Mouse (Mus musculus) layer of hippocampus, adult 2 months (tissue): ENCODE measurements around the gene Pex11g. TPM values are rescaled to one million over a fixed set of nuclear protein-coding genes. Genes with fewer than 3 reads are reported as not detected.

ENCODE experiments used
- DNase-seq, 2 experiments: peaks; one replicate each; pipeline ENCODE4 v3.0.0; 2022; ENCODE audit warnings: low spot score in 2 of 2
- H3K27ac ChIP-seq: fragments of 200-600 bp; 2 replicates; pipeline ENCODE4 v1.8.1; 2022
- H3K4me3 ChIP-seq: fragments of 200-600 bp; 2 replicates; pipeline ENCODE4 v1.8.1; 2022; ENCODE audit warnings: mild to moderate bottlenecking
- CTCF ChIP-seq: fragments of 200-600 bp; conservative IDR thresholded peaks from 2 replicates; pipeline ENCODE4 v1.8.1; 2022; ENCODE audit warnings: antibody characterized with exemption, mild to moderate bottlenecking, moderate library complexity
- total RNA-seq, 2 experiments: library from RNA; stranded (reverse); gene quantifications; 2 replicates each; pipeline ENCODE4 v1.2.3; 2021

Gene Pex11g
- total RNA-seq, 2 experiments from 2014 or later = 0.32 to 0.95 TPM

DNA sequence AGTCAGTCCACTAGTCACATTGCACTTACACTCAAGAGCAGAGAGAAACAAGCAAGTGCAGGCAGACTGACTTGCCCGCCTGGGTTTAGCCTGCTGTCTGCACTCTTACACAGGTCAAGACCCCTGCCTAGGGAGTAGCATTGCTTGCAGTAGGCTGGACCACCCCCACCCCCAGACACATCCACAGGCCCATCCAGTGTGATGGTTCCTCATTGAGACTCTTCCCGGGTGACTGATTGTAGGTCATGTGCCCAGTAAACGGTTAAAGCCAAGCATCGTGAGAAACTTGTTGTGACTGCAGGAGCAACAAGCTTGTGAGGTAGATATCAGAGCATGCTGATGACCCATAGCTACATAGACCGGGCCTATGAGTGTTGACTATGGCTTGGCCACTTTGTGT lies 46.0 kb downstream of the Pex11g start:
- Histone ChIP-seq H3K27ac (no peak overlapping the region), H3K4me3 (no peak overlapping the region)
- DNase-seq = no peak
- TF ChIP-seq CTCF = no peak

DNA sequence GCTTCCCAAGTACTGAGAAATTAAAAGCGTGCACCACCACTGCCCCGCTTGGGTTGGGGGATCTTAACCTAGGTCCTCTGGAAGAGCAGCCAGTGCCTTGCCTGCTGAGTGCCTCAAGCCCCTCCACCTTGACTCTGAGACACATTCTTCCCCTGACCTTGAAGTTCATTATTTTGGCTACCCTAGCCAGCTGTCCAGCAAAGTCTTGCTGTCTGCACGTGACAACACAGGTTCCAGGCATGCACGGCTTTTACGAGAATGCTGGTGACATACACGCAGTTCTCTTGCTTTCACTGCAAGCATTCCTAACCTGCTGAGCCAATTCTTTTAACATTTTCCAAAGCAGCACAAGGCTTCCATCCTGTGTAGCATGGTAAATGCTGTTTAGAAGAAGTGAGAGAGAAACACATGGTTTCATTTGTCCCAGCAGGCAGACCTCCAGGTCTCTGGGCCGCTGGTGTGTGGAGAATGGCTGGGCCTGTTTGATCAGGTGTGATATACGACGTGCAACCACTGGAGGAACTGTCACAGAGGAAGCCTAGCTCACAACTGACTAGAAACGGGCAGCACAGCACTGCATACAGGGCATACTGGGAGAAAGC lies 47.3 kb downstream of the Pex11g start:
- TF ChIP-seq CTCF = no peak

DNA sequence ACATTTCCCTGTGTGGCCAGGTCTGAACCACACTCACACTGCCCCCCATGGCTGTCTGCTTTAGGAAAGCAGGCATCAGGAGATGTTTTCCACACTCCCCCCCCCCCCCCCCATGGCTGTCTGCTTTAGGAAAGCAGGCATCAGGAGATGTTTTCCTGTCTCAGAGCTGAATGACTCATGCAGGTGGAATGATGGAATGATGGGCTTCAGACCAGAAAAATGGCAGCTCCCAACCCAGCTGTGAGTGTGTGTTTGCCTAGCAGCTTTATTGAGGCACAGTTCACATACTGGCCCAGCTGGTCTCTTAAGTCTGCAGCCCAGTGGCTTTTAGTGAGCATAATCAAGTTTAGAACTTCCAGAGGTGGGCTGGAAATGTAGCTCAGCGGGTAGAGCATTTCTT lies 49.4 kb downstream of the Pex11g start:
- no peak for TF ChIP-seq CTCF
- DNase-seq = no peak

More for the DNA sequence above, 47.3 kb downstream of the Pex11g start:
- no peak for DNase-seq
- no peak overlapping the region for H3K27ac ChIP-seq
- no peak overlapping the region for H3K4me3 ChIP-seq

DNA sequence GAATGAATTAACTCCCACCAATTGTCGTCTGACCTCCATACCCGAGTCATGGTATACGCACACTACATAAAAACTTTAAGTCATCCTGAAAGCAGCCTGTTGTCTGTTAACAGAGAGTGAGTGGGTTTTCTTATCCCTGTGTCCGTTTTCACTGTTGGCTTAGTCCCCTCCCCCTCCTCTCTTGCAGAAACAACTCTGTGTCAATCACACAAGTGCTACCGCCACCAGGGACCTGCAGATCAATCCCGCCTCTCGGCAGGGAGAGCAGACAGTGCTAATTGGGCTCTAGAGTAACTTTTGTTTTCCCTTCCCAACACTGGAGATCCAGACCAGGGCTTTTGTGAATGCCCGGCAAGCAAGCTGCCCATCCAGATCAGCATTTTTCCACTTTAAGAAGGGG lies 50.0 kb downstream of the Pex11g start:
- Histone ChIP-seq H3K4me3 (no peak overlapping the region), H3K27ac (no peak overlapping the region)
- no peak for TF ChIP-seq CTCF
- DNase-seq = no peak

More for the DNA sequence above, 49.4 kb downstream of the Pex11g start:
- Histone ChIP-seq H3K4me3 (no peak overlapping the region), H3K27ac (no peak overlapping the region)

DNA sequence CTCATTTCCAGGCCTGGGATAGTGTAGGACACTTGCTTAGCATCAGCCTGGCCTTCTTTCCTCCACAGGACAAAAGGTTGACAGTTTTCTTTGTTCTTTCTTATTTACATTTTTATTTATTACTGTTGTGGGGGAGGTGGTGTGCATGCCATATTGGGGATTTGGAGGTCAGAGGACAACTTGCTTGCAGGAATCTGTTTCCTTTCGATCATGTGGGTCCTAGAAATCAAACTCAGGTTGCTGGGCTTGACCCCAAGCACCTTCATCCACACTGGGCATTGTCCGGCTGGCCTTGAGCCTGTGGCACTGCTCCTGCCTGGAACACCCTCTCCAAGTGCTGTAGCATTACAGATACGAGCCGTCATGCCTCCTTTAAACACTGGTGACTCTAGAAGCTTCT lies 50.6 kb downstream of the Pex11g start:
- DNase-seq = no peak
- no peak for TF ChIP-seq CTCF
- Histone ChIP-seq H3K4me3 (no peak overlapping the region), H3K27ac (no peak overlapping the region)

DNA sequence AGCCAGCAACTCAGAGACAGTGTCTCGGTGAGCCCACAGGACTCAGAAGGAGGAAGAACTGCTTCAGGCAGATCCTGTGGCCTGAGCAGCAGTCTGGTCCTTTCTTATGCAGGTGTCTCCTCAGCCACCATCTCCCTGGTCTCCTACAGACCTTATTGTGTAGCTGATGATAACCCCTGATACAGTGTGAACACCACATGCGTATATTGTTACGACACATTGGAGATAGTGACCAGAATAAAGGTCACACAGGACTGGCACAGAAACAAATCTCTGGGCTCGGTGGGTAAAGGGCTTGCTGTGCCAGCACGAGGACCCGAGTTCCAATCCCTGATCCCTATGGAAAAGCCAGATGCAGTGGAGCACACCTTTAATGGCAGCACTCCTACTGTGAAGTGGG lies 51.8 kb downstream of the Pex11g start:
- no peak overlapping the region for H3K27ac ChIP-seq
- TF ChIP-seq CTCF = no peak
- DNase-seq = no peak
- H3K4me3 ChIP-seq = no peak overlapping the region

DNA sequence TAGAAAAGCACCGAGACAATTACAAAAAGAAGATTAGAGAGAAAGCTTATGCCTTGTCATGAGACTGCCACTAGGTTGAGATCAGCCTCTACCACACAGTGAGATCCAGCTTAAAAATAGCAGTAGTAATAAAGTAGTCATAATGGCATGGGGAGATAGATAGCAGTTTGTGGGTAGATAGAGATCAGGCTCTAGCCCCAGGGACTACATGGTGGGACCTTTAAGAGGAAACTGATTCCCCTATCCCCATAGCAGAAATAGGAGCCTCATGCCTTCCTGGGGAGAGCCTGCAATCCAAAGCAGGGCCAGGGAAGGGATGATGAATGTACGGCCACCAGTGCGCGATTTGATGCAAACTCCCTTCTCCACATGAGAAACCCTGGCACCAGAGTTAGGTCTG lies 52.2 kb downstream of the Pex11g start:
- H3K27ac ChIP-seq = no peak overlapping the region
- DNase-seq = no peak
- TF ChIP-seq CTCF = no peak
- H3K4me3 ChIP-seq = no peak overlapping the region

DNA sequence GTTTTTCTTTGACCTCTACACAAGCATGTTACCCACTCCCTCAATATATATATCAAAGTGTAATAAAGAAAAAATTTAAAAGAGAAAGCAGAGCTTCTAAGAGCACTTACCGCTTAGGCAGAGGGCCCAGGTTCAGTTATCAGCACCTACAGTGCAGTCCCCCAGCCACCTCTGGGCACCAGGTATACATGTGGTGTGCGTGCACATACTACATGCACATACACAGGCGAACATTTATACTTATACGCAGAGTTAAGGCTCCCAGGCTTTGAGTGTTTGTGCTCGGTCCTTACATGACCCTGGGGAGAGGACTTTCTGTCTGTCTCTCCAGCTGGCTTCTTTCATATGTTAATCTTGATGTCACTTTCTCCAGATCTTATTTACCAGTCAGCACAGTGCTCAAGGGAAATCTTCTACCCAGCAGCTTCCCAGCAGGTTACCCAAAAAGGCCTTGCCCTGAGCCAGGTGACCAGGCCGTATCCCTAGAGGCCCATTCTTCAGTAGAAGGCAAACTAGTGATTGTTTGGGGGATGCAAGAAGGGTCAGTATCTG lies 52.8 kb downstream of the Pex11g start:
- no peak for DNase-seq
- Histone ChIP-seq H3K27ac (no peak overlapping the region), H3K4me3 (no peak overlapping the region)
- no peak for TF ChIP-seq CTCF

DNA sequence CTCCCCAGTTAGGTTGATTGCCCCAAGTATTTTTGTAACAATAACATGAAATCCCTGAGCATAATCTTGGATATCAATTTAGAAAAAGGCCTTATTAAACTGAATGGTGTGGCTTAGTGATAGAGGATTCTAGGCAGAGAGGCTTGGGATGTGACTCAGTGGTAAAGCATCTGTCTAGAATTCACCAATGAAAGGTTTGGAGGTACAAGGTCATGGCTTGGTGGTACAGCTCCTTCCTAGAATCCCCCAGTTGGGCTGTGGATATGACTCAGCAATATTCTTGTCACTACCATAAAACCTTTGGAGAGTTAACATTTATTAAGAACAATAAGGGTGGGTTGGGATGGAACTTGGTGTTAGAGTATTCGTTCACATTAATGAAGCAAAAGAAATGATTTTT lies 54.7 kb downstream of the Pex11g start:
- no peak overlapping the region for H3K4me3 ChIP-seq
- TF ChIP-seq CTCF = no peak
- no peak overlapping the region for H3K27ac ChIP-seq
- DNase-seq = no peak

DNA sequence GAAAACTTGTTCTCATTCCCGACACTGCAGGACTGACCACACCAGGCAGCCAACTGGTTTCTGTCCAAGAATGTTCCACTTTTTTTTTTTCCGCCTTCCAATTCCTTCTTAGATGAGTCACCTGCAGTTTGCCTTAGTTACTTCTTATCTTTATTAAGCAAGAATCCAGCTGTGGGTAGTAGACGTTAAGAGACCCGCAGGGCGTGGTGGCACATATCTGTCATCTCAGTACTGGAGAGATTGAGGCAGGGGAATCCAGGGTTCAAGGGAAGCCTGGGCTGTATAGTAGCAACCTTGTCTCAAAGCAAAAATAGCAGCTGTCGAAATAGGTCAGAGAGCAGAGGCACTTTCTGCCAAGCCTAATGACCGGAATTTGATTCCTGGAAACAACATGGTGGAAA lies 55.6 kb downstream of the Pex11g start:
- DNase-seq = no peak
- H3K27ac ChIP-seq = no peak overlapping the region
- TF ChIP-seq CTCF = no peak
- H3K4me3 ChIP-seq = no peak overlapping the region

DNA sequence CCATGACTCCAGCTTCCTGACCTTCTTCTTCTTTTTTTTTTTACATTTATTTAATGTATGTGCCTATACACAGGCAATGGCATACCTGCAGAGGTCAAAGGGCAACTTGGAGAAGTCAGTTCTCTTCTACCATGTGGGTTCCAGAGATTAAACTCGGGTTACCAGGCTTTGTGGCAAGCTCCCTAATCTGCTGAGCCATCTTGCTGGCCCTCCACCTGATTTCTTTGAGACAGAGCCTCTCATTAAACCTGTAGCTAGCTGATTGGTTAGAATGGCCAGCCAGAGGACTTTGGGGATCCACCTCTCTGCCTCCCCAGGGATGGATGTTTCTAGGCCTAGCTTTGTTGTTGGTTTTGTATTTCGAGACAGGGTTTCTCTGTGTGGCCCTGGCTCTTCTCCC lies 56.4 kb downstream of the Pex11g start:
- no peak overlapping the region for H3K4me3 ChIP-seq
- DNase-seq = no peak
- no peak overlapping the region for H3K27ac ChIP-seq
- TF ChIP-seq CTCF = no peak

DNA sequence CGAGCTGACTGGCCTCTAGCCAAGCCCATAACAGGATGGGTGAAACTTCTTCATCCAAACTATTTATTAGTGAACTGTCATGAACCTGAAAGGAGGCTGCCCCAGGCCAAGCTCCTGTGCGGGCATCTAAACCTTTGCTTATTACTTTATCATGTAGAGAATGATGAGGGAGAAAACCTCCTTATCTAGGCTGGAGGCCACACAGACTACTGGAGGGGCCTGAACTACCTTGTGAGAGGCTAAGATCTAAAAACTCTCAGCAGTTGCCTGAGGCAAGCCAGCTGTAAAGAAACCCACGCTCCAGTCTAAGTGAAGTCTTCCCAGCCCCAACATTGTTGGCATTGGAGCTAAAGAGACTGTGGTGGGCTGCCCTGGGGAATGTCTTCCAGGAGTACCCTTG lies 60.1 kb downstream of the Pex11g start:
- no peak for TF ChIP-seq CTCF
- H3K27ac ChIP-seq = no peak overlapping the region
- no peak overlapping the region for H3K4me3 ChIP-seq
- DNase-seq = no peak

Other genes with a start within 250 kb of the Pex11g start
- gene Insr, start 188.1 kb downstream of the Pex11g start, total RNA-seq = 10 to 100 TPM; 51.6 to 53.9 TPM
- not detected for gene A430078G23Rik, start 114.3 kb downstream of the Pex11g start, total RNA-seq
- gene Arhgef18, start 74.7 kb downstream of the Pex11g start, total RNA-seq = 10 to 100 TPM; 43.7 to 46.7 TPM
- gene Tex45, start 3.2 kb upstream of the Pex11g start, total RNA-seq = under 1 TPM; 0.23 to 0.54 TPM
- 10 to 100 TPM; 27.9 to 29.9 TPM for gene Zfp358, start 25.5 kb upstream of the Pex11g start, total RNA-seq
- 10 to 100 TPM; 82.4 to 85.4 TPM for gene Mcoln1, start 32.8 kb upstream of the Pex11g start, total RNA-seq
- 10 to 100 TPM; 79.4 to 82.1 TPM for gene Pnpla6, start 47.7 kb upstream of the Pex11g start, total RNA-seq
- not detected for gene C330021F23Rik, start 100.3 kb upstream of the Pex11g start, total RNA-seq
- 10 to 100 TPM; 36.5 to 39.3 TPM for gene Camsap3, start 119.6 kb upstream of the Pex11g start, total RNA-seq
- 10 to 100 TPM; 39.6 to 41.4 TPM for gene Xab2, start 153.6 kb upstream of the Pex11g start, total RNA-seq
- 10 to 100 TPM; 87.0 to 87.3 TPM for gene Pet100, start 153.9 kb upstream of the Pex11g start, total RNA-seq
- gene Pcp2, start 157.9 kb upstream of the Pex11g start, total RNA-seq = 1 to 10 TPM in 1 of 2 experiments, under 1 TPM in 1; 0.88 to 3.6 TPM
- 10 to 100 TPM; 43.3 to 55.7 TPM for gene Stxbp2, start 163.3 kb upstream of the Pex11g start, total RNA-seq
- 1 to 10 TPM in 1 of 2 experiments, under 1 TPM in 1; 0.67 to 1.1 TPM for gene Retn, start 188.1 kb upstream of the Pex11g start, total RNA-seq
- gene Mcemp1, start 198.1 kb upstream of the Pex11g start, total RNA-seq = not detected
- gene Fcor, start 204.7 kb upstream of the Pex11g start, total RNA-seq = 10 to 100 TPM; 14.7 to 17.9 TPM
- 10 to 100 TPM; 27.4 to 28.4 TPM for gene Trappc5, start 208.6 kb upstream of the Pex11g start, total RNA-seq
- not detected for gene Fcer2a, start 226.5 kb upstream of the Pex11g start, total RNA-seq